Mouse (Mus musculus) ES-E14 (cell line): ENCODE measurements around the gene Ak7.

Source experiments
- CHD2 ChIP-seq: IDR thresholded peaks from 2 replicates; pipeline ENCODE4 v1.6.1; 2014; ENCODE audit warnings: mild to moderate bottlenecking, low read depth, low read length, inconsistent platforms
- ZNF384 ChIP-seq: IDR thresholded peaks from 2 replicates; pipeline ENCODE4 v1.6.1; 2012; ENCODE audit warnings: low read depth, low read length, inconsistent platforms

DNA sequence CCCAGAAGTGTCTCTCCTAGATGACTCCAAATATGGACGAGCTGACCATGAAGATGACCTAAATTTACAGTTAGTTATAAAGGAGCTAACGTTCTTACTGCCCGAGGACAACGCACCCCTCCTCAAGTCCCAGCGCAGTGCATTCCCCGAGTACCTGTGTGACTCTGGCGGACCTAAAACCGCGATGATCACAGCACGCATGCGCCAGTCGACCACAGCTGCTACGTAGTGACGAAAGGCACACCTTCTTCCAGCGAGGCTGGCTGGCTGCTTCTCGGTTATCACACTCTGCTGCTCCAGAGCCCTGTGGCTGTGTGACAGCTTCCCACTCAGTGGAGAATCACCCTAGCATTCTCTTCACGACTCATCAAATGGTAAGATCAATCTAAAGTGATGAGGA is 12.8 kb downstream of the Ak7 start:
- TF ChIP-seq CHD2 (no peak), ZNF384 (no peak)
